Mouse (Mus musculus) megakaryocyte progenitor cell, adult 5-6 weeks (primary cell): ENCODE results near the gene Cyp2r1. TPM values are rescaled to one million over a fixed set of nuclear protein-coding genes. Genes with fewer than 3 reads are reported as not detected.
"Not testable (repeated sequence)": the region's sequence is repeated elsewhere in the genome, so short reads cannot be mapped to it uniquely, and the experiment has no call there.

Experiments used
- ATAC-seq: replicated peaks from 2 replicates; pipeline ENCODE4 v1.8.0; 2016; ENCODE audit warnings: mild to moderate bottlenecking, moderate TSS enrichment, inconsistent platforms; ENCODE audit not compliant: poor library complexity
- total RNA-seq, 2 experiments: library from RNA; stranded (forward) in 1 of 2; stranded (reverse) in 1 of 2; fragments of 157-497, 149-512 nt in 1 of 2; fragments of 200-1000 nt in 1 of 2; gene quantifications; 2 replicates each; pipeline versions ENCODE4 v1.2.3 to v1.2.4; 2015 to 2017

The Cyp2r1 gene
- total RNA-seq (2015): 3.1 and 4.0 TPM in 2 replicates
- 0.58 and 0.71 TPM in 2 replicates for total RNA-seq (2017)

DNA sequence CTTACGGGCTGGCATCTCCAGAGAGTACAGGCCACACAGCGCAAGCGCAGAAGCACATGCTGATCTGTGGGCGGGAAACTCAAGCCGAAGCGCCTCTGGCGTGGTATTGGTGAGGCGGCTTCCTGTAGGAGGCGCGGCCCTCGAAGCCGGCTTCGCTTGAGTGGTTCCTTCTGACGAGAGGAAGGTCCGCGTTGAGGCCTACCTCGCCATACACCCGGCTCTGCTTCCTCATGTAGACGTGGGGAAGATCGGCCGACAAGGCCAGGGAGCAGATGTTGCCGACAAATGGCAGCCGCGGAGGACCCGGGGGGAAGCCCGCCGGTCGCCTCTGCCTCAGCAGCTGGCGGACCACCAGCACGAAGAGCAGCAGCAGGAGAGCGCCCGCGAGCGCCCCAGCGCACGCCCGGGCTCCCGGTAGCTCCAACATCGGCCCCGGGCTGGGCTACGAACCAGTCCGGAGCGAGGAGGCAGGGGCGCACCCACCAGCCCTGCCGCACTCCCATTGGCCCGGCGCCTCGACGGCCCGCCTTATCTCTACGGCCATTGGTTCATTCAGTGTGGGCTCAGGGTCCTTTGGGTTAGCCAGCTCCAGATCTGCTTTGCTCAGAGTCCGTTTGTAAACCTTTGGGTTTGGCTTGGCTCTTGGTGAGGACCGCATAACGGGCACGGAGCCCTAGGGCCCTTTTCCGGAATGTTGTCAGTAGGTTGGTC, at the start of gene Cyp2r1:
Cyp2r1 (minus strand) TSS at position 442 of the 711 bp plus-strand sequence.
- peak; percentile 94 for ATAC-seq

GRCm38 (mm10) chr7:114594391-114594790, 31.6 kb upstream of the Cyp2r1 start:
- ATAC-seq: not testable (repeated sequence)

- no peak for ATAC-seq
These were observed 19.7 kb upstream of the Cyp2r1 start for GRCm38 (mm10) chr7:114582441-114582840.

- no peak for ATAC-seq
These were observed 18.4 kb upstream of the Cyp2r1 start for GRCm38 (mm10) chr7:114581200-114581599.

GRCm38 (mm10) chr7:114580426-114580825, 17.7 kb upstream of the Cyp2r1 start:
- ATAC-seq: peak; percentile 57

DNA sequence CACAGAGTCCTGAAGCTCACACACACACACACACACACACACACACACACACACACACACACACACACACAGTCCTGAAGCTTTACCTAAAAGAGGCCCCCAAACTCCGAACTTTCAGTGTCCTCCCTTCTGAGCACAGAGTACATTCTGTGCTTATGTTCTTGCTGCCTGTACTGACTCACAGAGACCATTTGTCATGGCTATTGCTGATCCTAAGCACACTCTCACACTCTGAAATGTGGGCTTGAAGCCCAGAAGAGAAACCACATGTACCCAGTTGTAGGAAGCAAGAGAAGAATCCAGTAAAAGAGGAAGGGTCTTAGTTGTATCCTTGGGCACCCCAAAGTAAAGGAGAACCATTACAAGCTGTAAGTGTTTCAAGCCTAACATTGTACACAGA, 14.9 kb upstream of the Cyp2r1 start:
- ATAC-seq: no peak

DNA sequence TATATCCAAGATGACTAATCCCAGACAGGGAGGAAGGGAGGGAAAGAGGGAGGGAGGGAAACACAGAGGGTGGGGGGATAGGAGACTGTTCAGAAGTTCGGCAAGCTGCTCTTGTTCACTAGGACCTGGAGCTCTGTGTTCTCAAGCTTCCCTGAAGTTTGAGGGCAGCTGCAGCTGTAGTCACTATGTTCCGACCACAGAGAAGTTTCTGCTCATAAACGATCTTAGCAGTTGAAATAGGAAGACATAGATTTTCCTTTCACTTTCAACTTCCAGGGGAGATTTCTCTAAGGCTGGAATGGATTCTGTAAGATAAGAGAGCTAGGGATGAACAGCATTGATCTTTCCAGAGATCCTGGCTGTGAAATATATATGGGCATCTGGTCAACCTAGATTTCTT, 14.2 kb upstream of the Cyp2r1 start:
- peak; percentile 37 for ATAC-seq

- not testable (repeated sequence) for ATAC-seq
These were observed 11.1 kb upstream of the Cyp2r1 start for GRCm38 (mm10) chr7:114573866-114574265.

GRCm38 (mm10) chr7:114536179-114536578, 26.6 kb downstream of the Cyp2r1 start:
- ATAC-seq: no peak

- peak; percentile 58 for ATAC-seq
These were observed 36.5 kb downstream of the Cyp2r1 start for GRCm38 (mm10) chr7:114526245-114526644.

DNA sequence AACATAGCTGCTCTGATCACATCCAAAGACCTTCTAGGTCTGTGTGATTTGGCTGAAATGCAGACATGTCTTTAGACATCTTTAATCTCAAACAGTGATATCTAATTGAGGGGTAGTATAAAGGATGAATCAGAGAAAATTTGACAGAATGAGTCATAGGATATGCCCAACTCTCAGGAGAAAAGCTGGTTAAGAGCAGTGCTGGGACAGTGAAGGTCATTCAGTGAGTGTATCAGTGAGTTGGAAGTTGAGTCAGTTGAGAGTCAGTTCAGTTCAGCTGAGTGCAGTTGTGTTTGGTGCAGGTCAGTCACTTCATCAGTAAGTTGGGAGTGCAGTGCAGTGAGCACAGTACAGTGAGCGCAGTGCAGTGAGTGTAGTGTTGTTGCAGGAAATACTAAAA, 42.6 kb downstream of the Cyp2r1 start:
- no peak for ATAC-seq

- peak; percentile 65 for ATAC-seq
These were observed 53.9 kb downstream of the Cyp2r1 start for GRCm38 (mm10) chr7:114508879-114509278.

Other genes with a start within 250 kb of the Cyp2r1 start
- 9.8 and 13.0 TPM in 2 replicates for gene Pde3b, start 147.7 kb downstream of the Cyp2r1 start, total RNA-seq (2015)
- gene Pde3b, start 147.7 kb downstream of the Cyp2r1 start, total RNA-seq (2017): 12.0 and 14.5 TPM in 2 replicates
- gene Calca, start 73.4 kb upstream of the Cyp2r1 start, total RNA-seq (2015): not detected in 2 replicates
- not detected in 2 replicates for gene Calca, start 73.4 kb upstream of the Cyp2r1 start, total RNA-seq (2017)
- not detected in 2 replicates for gene Calcb, start 155.7 kb upstream of the Cyp2r1 start, total RNA-seq (2015)
- gene Calcb, start 155.7 kb upstream of the Cyp2r1 start, total RNA-seq (2017): not detected in 2 replicates
- not detected in 2 replicates for gene Insc, start 180.7 kb upstream of the Cyp2r1 start, total RNA-seq (2015)
- not detected in 2 replicates for gene Insc, start 180.7 kb upstream of the Cyp2r1 start, total RNA-seq (2017)